ENCODE assay signal across 8 mouse cellular contexts in the genomic region with DNA sequence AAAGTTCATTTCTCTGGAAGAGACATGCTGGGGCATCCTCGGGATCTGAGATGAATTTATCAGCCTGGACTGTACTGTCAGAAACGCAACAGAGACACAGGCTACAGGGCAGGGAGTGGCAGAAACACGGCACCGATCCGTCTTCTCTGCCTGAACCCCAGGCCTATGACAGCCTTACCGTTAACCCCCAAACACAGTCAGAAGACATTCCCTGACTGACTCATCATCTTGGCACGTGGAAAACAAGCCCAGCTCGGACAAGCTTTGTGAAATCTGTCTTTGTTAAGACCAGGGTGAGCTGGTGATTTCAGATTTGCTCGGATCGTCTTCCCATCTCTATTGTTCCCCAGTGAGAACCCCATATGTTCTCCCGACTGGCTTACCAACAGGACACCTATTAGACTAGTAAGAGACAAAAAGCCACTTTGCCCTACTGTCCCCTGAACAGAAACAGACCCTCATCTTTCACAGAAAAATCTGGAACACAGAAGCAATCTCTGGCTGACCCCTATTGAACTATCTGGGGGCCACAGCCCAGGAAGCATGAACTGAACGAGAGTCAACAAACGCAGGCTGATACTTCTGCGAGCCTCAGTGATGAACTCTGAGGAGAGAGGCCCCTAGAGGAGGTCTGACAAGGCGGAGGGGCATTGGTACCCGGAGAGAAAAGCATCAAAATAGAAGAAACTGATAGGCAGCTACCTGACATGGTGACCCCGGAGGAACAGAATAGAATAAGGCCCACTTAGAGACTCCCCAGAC. TPM values are rescaled to one million over a fixed set of nuclear protein-coding genes. Genes with fewer than 3 reads are reported as not detected.
A peak's percentile ranks its signal among the peaks of the same experiment; 100 is the strongest.
DNase-seq lines count a peak whose midpoint lies in the region; ATAC-seq and TF ChIP-seq lines count a peak whose summit lies in the region.

No protein-coding gene starts in this region.

- no peak overlapping the region for H3K4me3 ChIP-seq in lung, embryonic 14.5 days (ENCODE audit: low read depth, low read length)
- H3K4me3 ChIP-seq in hindbrain, embryonic 11.5 days (ENCODE audit: low read depth, low read length): no peak overlapping the region
- no peak overlapping the region for H3K4me3 ChIP-seq in neural tube, embryonic 12.5 days

- no peak for TF ChIP-seq CTCF in lung, embryonic 14.5 days (IDR thresholded peaks at IDR 0.05; ENCODE audit: low read depth)

- H3K4me2 ChIP-seq in lung, embryonic 14.5 days: no peak overlapping the region
- no peak overlapping the region for H3K4me2 ChIP-seq in hindbrain, embryonic 11.5 days (replicated peaks; ENCODE audit: low read depth, low read length)
- H3K4me2 ChIP-seq in neural tube, embryonic 12.5 days (replicated peaks): 0 out of 2 replicates have a peak overlapping the region, but pooled peaks have one; percentile 6

- no peaks in the 10 kb centered on the region for H3K36me3 ChIP-seq in lung, embryonic 14.5 days (ENCODE audit: insufficient read depth)
- no peaks in the 10 kb centered on the region for H3K36me3 ChIP-seq in hindbrain, embryonic 11.5 days (ENCODE audit: control insufficient read depth, insufficient read depth, low read length)
- H3K36me3 ChIP-seq in neural tube, embryonic 12.5 days: no peaks in the 10 kb centered on the region

- no peak overlapping the region for H3K27ac ChIP-seq in lung, embryonic 14.5 days (ENCODE audit: low read depth)
- peak overlapping the region; percentile 62 for H3K27ac ChIP-seq in hindbrain, embryonic 11.5 days (ENCODE audit: low read depth, low read length)
- 0 out of 2 replicates have a peak overlapping the region, but pooled peaks have one; percentile 37 for H3K27ac ChIP-seq in neural tube, embryonic 12.5 days

- peak; percentile 13; the same call in 1 of the 2 replicates for ATAC-seq in lung, embryonic 14.5 days (ENCODE audit: insufficient read depth)
- 0 out of 2 replicates have a peak, but pooled peaks have one; percentile 22 for ATAC-seq in hindbrain, embryonic 11.5 days (ENCODE audit: low FRiP score)
- peak; percentile 44; the same call in 1 of the 2 replicates for ATAC-seq in neural tube, embryonic 12.5 days (ENCODE audit: low FRiP score, low read depth)

- WGBS in lung, embryonic 14.5 days: 39% methylated on average over 17 of the region's 17 CpGs
- 36% methylated on average over 17 of the region's 17 CpGs for WGBS in hindbrain, embryonic 11.5 days
- 39% methylated on average over 17 of the region's 17 CpGs for WGBS in neural tube, embryonic 12.5 days

- no peak overlapping the region for H3K9ac ChIP-seq in lung, embryonic 14.5 days
- no peak overlapping the region for H3K9ac ChIP-seq in hindbrain, embryonic 11.5 days (ENCODE audit: low read depth, low read length)
- H3K9ac ChIP-seq in neural tube, embryonic 12.5 days: no peak overlapping the region

- no peaks in the 10 kb centered on the region for H3K9me3 ChIP-seq in lung, embryonic 14.5 days (ENCODE audit: low read depth, low read length)
- no peaks in the 10 kb centered on the region for H3K9me3 ChIP-seq in hindbrain, embryonic 11.5 days (ENCODE audit: control insufficient read depth, low read length)
- H3K9me3 ChIP-seq in neural tube, embryonic 12.5 days: no peaks in the 10 kb centered on the region

- DNase-seq in lung, embryonic 14.5 days: no peak
- no peak for DNase-seq in lung, postnatal 4 days
- DNase-seq in cerebellum, postnatal 10 days: peak; percentile 29 to 36
- peak; percentile 35 for DNase-seq in hindbrain, embryonic 11.5 days (ENCODE audit: low spot score)
- no peak for DNase-seq in adrenal gland, adult 18-20 months (ENCODE audit: low spot score in 2 of 2)
- no peak for DNase-seq in right cerebral cortex, postnatal 25 days
- no peak for DNase-seq in liver

- H3K27me3 ChIP-seq in lung, embryonic 14.5 days (ENCODE audit: insufficient read depth, low read length): 0 out of 2 replicates have a peak, but pooled peaks cover 3% of the 10 kb centered on the region
- H3K27me3 ChIP-seq in hindbrain, embryonic 11.5 days (ENCODE audit: control insufficient read depth, insufficient read depth, low read length): no peaks in the 10 kb centered on the region
- no peaks in the 10 kb centered on the region for H3K27me3 ChIP-seq in neural tube, embryonic 12.5 days (replicated peaks)

- H3K4me1 ChIP-seq in lung, embryonic 14.5 days (ENCODE audit: insufficient read depth): peaks cover 17% of the 10 kb centered on the region; the same call in 1 of the 2 replicates
- peaks cover 9% of the 10 kb centered on the region for H3K4me1 ChIP-seq in hindbrain, embryonic 11.5 days (replicated peaks; ENCODE audit: control insufficient read depth, insufficient read depth, low read length)
- H3K4me1 ChIP-seq in neural tube, embryonic 12.5 days: peaks cover 21% of the 10 kb centered on the region

RNA-seq across cellular contexts. Expression of a gene that starts 55.9 kb away (rescaled TPM):
- 17.1 and 18.3 TPM in 2 replicates for polyA plus RNA-seq in lung, embryonic 14.5 days (2014; fragmentation: Nextera tagmentation; extraction: Ambion mirVana)
- polyA plus RNA-seq in hindbrain, embryonic 11.5 days (2014; fragmentation: Nextera tagmentation; extraction: Ambion mirVana): 25.5 and 28.3 TPM in 2 replicates
- 33.3 and 35.7 TPM in 2 replicates for polyA plus RNA-seq in neural tube, embryonic 12.5 days (2016; fragmentation: Nextera tagmentation; extraction: Ambion mirVana)
- 10 to 100 TPM; 34.1 to 43.9 TPM for total RNA-seq in adrenal gland, adult 18-20 months (2021)

Comparison
In these comparisons a context has a peak if more than half of its experiments do, and no peak if none do; other contexts are left out.
1. DNase-seq: peak in cerebellum, postnatal 10 days (2 of 2) and hindbrain, embryonic 11.5 days (single experiment); none in lung, embryonic 14.5 days (single experiment), lung, postnatal 4 days (0 of 2), adrenal gland, adult 18-20 months (0 of 2), right cerebral cortex, postnatal 25 days (single experiment) and liver (single experiment).
2. Peak in every context shown above with its lines, with median percentiles within 50 percentile points of each other: ATAC-seq.